Mouse (Mus musculus) Muller cell, postnatal 12 days (primary cell): ENCODE results near the gene Smg9.

Source experiments
- DNase-seq: peaks from one replicate; pipeline ENCODE4 v3.0.0-alpha.2; 2015; ENCODE audit errors: inconsistent ontology term

Smg9 gene

DNA sequence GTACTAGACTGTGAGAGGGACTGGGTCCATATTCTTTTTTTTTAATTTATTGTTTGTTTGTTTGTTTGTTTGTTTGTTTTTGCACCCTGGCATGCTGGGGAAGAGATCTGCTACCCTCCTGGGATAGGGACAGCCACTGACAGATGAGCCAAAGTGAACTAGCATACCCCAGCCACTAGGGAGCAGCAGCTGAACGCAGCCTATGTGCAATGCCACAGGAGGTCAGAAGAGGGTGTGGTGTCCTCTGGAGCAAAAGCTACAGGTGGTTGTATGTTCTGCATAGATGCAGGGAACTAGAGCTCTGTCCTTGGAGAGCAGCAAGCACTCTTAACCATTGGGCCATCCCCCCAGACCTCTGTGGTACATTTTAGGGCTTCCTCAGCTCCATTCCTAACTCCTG lies 42.4 kb downstream of the Smg9 start:
- peak; percentile 52 for DNase-seq

GRCm38 (mm10) chr7:24442313-24442712 lies 42.9 kb downstream of the Smg9 start:
- DNase-seq = no peak

GRCm38 (mm10) chr7:24445266-24445926 lies 46.0 kb downstream of the Smg9 start:
- DNase-seq = no peak

GRCm38 (mm10) chr7:24446697-24447340 lies 47.4 kb downstream of the Smg9 start:
- no peak for DNase-seq

DNA sequence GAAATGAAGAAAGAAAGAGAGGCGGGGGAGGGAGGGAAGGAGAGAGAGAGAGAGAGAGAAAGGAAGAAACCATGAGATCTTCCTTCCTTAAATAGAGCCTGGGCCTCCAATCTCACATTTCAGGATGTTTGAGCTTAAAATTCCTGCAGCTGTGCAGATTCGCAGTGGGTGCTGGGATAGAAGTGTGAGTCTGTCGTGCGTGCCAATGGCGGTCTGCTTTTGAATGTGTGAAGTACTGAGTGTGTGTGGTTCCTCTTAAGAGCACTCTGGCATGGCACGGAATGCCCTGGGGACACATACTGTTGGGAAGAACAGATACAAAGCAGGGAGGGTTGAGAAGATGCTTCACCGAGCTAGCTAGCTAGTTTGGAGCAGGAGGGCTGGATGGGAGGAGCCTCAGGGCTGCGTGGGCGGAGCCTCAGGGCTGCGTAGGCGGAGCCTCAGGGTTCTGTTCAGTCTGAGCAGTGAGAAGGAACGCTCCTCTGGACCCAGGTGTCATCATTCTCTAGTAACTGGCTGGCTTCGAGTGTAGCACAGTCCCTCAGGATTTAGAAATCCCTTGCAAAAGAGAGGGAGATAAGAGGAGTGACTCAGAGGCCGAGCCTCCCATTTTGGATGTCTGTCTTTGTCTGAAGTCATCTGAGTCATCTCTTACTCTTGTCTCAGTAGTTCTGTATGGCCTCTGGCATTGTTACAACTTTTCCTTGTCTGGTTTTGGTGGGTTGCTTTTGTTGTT lies 49.5 kb downstream of the Smg9 start:
- DNase-seq = peak; percentile 77

DNA sequence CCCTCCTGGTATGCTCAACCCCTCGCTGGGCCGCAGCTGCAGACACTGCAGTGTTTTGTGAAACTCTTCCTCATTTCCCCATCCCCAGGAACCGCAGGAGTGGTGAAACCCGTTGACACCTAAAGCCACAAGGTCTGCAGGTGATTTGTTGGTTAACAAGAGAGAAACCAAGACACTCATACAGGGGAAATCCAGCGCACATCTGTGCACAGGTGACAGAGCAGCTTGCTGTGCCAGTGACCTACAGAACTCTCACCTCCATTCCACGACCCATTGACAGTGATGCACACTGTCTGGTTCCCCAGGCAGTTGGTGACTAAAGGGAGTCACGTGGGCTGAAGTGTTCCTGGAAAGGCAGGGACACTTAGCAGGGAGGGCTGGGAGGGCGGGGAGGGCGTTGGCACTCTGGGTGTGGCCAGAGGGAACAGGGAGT lies 51.2 kb downstream of the Smg9 start:
- no peak for DNase-seq

GRCm38 (mm10) chr7:24451855-24452311 lies 52.5 kb downstream of the Smg9 start, which contains the start of gene Irgc1:
Gene Irgc1, minus strand, starts transcription at chr7:24452297.
- no peak for DNase-seq

GRCm38 (mm10) chr7:24454199-24454598 lies 54.8 kb downstream of the Smg9 start:
- no peak for DNase-seq

DNA sequence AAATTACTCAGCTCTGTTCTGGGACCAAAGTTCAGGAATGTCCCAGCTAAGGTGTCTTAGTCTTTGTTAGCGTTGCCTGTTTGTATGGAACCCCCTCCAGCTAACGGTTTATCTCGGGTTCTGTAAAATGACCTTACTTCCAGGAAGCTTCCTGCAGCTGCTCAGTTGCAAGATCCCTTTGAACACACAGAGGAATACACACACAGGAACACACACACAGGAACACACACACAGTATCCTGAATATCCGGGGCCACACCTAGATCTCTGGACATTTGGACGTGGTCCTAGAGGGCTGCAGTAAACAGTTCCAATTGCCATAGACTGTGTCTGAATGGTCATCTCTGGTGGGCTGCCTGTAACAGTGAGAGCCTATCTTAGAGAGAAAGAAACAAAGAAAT lies 56.3 kb downstream of the Smg9 start:
- DNase-seq = no peak

- DNase-seq = no peak
These were observed 58.4 kb downstream of the Smg9 start for GRCm38 (mm10) chr7:24457726-24458370.

- DNase-seq = no peak
These were observed 60.0 kb downstream of the Smg9 start for GRCm38 (mm10) chr7:24459440-24459839.

- no peak for DNase-seq
These were observed 60.4 kb downstream of the Smg9 start for GRCm38 (mm10) chr7:24459843-24460242.

- no peak for DNase-seq
These were observed 62.1 kb downstream of the Smg9 start for GRCm38 (mm10) chr7:24461376-24462051.

- peak; percentile 42 for DNase-seq
These were observed 63.2 kb downstream of the Smg9 start, which contains the start of gene Plaur for GRCm38 (mm10) chr7:24462388-24463319. Gene Plaur, plus strand, starts transcription at chr7:24462484.

GRCm38 (mm10) chr7:24466835-24467234 lies 67.4 kb downstream of the Smg9 start:
- DNase-seq = no peak

DNA sequence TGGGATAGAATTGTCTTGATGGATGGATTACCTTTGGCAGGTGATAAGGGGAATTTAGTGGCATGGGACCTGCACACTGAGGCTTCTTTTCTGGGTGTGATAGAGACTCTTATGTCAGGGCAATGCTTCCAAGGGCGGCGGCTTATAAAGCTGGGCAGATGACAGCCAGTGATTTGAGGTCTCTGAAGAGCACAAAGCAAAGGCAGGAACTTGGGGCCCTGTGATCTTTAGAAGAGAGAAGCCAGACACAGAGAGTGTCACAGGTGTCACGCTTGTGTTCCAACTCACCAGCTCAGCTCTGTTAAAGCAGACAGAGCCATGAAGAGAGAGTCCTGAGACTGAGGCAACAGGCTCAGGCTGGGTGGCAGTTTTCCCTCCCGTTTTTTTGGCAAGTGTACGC lies 68.5 kb downstream of the Smg9 start:
- no peak for DNase-seq

DNA sequence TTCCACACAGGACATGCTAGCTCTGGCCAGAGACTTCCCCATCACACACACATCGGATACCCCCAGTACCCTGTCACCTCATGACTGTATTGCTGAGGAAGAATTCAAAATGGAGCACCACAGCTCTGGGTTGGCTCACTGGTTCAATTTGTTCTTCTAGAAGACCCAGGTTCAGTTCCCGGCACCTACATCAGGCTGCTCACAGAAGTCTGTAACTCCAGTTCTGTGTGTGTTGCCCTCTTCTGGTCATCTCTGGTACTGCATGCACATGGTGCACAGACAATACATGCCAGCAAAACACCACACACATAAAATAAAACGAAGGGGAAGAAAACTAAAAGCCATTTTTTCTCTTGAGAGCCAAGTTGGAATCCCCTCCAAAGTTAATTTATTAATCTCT lies 69.7 kb downstream of the Smg9 start:
- DNase-seq = no peak

- peak; percentile 93 for DNase-seq
These were observed 70.9 kb downstream of the Smg9 start for GRCm38 (mm10) chr7:24470356-24470755.
